Mouse (Mus musculus): Measurements from ENCODE around the gene Eif4a1.
"Not testable (repeated sequence)": the region's sequence is repeated elsewhere in the genome, so short reads cannot be mapped to it uniquely, and the experiment has no call there.

GRCm38 (mm10) chr11:69702886-69703285 lies 30.7 kb upstream of the Eif4a1 start:
- TF ChIP-seq RAD21 (IDR thresholded peaks at IDR 0.05; ENCODE audit: low read depth, low read length); CTCF (IDR thresholded peaks at IDR 0.05 in 2 of 3, conservative IDR thresholded peaks at IDR 0.05 in 1 of 3; ENCODE audit: control insufficient read depth in 1 of 3, insufficient read depth in 1 of 3, low read depth in 2 of 3, low read length in 3 of 3, poor library complexity in 1 of 3, severe bottlenecking in 1 of 3); POLR2A (IDR thresholded peaks at IDR 0.05; ENCODE audit: control insufficient read depth in 1 of 2, insufficient read depth in 1 of 2, low read depth in 1 of 2, low read length in 2 of 2, poor library complexity in 1 of 2); TCF12 (IDR thresholded peaks at IDR 0.05; ENCODE audit: low read depth, low read length); MAZ (IDR thresholded peaks at IDR 0.05; ENCODE audit: low read depth, low read length); SIN3A (IDR thresholded peaks at IDR 0.05; ENCODE audit: low read length): not testable (repeated sequence)

Data from MEL (cell line).